Mouse (Mus musculus) midbrain, embryonic 12.5 days (tissue): ENCODE results near the gene Hrg. TPM values are rescaled to one million over a fixed set of nuclear protein-coding genes. Genes with fewer than 3 reads are reported as not detected.
"Not testable (repeated sequence)": the region's sequence is repeated elsewhere in the genome, so short reads cannot be mapped to it uniquely, and the experiment has no call there.

ENCODE experiments used
- ATAC-seq: fragments of 200-750 bp; cut with Nextera tagmentation; 2 replicates; pipeline ENCODE4 v1.8.0; 2017; ENCODE audit warnings: low read depth, moderate TSS enrichment, moderate library complexity; ENCODE audit not compliant: low FRiP score
- H3K27ac ChIP-seq: fragments of 300-500 bp; sonication (generic); replicated peaks from 2 replicates; pipeline ENCODE4 v1.5.1; 2016; ENCODE audit warnings: mild to moderate bottlenecking
- H3K27me3 ChIP-seq: fragments of 300-500 bp; sonication (generic); 2 replicates; pipeline ENCODE4 v1.6.1; 2016; ENCODE audit warnings: mild to moderate bottlenecking
- H3K36me3 ChIP-seq: fragments of 300-500 bp; sonication (generic); 2 replicates; pipeline ENCODE4 v1.6.1; 2016
- H3K4me1 ChIP-seq: fragments of 300-500 bp; sonication (generic); 2 replicates; pipeline ENCODE4 v1.6.1; 2016
- H3K4me2 ChIP-seq: fragments of 300-500 bp; sonication (generic); replicated peaks from 2 replicates; pipeline ENCODE4 v1.6.1; 2016; ENCODE audit warnings: mild to moderate bottlenecking, moderate library complexity
- H3K4me3 ChIP-seq: fragments of 300-500 bp; sonication (generic); 2 replicates; pipeline ENCODE4 v1.5.1; 2016; ENCODE audit warnings: mild to moderate bottlenecking
- H3K9ac ChIP-seq: fragments of 300-500 bp; sonication (generic); replicated peaks from 2 replicates; pipeline ENCODE4 v1.6.1; 2016; ENCODE audit warnings: mild to moderate bottlenecking, moderate library complexity
- H3K9me3 ChIP-seq: fragments of 300-500 bp; sonication (generic); 2 replicates; pipeline ENCODE4 v1.6.1; 2016; ENCODE audit warnings: mild to moderate bottlenecking
- WGBS: fragments of 180-500 bp; shearing (Covaris S2); methylation state at CpG from one replicate; pipeline ENCODE4 v1.1.7; 2016; 5-methylcytosine and 5-hydroxymethylcytosine counted together
- polyA plus RNA-seq: library from polyadenylated mRNA; unstranded; fragments of >200 nt; fragmentation: Nextera tagmentation; extraction: Ambion mirVana; gene quantifications from 2 replicates; pipeline ENCODE4 v1.2.1, GENCODE M21; 2016

Hrg gene
- polyA plus RNA-seq, 1 experiment from 2014 or later = 0.17 TPM

GRCm38 (mm10) chr16:22967383-22968030 is 16.6 kb downstream of the Hrg start:
- Histone ChIP-seq H3K4me1 (no peaks in the 10 kb centered on the region), H3K4me2 (no peak overlapping the region), H3K9ac (no peak overlapping the region), H3K27me3 (no peaks in the 10 kb centered on the region), H3K36me3 (no peaks in the 10 kb centered on the region), H3K27ac (no peak overlapping the region), H3K9me3 (no peaks in the 10 kb centered on the region), H3K4me3 (no peak overlapping the region)
- 86% methylated on average over 1 of the region's 1 CpGs for WGBS
- ATAC-seq = no peak

GRCm38 (mm10) chr16:22996951-22997350 is 46.1 kb downstream of the Hrg start:
- H3K9me3 ChIP-seq = not testable (repeated sequence)

More at GRCm38 (mm10) chr16:22996951-22997350, 46.1 kb downstream of the Hrg start:
- H3K27ac ChIP-seq, H3K4me2 ChIP-seq, H3K4me1 ChIP-seq, H3K9ac ChIP-seq, ATAC-seq, H3K4me3 ChIP-seq, H3K27me3 ChIP-seq, H3K36me3 ChIP-seq: not testable (repeated sequence)
- 90% methylated on average over 3 of the region's 3 CpGs for WGBS

Other genes with a start within 250 kb of the Hrg start
- not detected in 2 replicates for gene Crygs, start 139.5 kb upstream of the Hrg start, polyA plus RNA-seq
- 31.4 and 34.0 TPM in 2 replicates for gene Tbccd1, start 93.4 kb upstream of the Hrg start, polyA plus RNA-seq
- 93.1 and 94.1 TPM in 2 replicates for gene Dnajb11, start 93.2 kb upstream of the Hrg start, polyA plus RNA-seq
- not detected in 2 replicates for gene Ahsg, start 59.8 kb upstream of the Hrg start, polyA plus RNA-seq
- not detected in 2 replicates for gene Fetub, start 32.7 kb upstream of the Hrg start, polyA plus RNA-seq
- not detected in 2 replicates for gene Kng2, start 78.4 kb downstream of the Hrg start, polyA plus RNA-seq
- gene Kng1, start 106.8 kb downstream of the Hrg start, polyA plus RNA-seq = 0.26 TPM in 1 of 2 replicates, not detected in the other
- 208 and 213 TPM in 2 replicates for gene Eif4a2, start 156.4 kb downstream of the Hrg start, polyA plus RNA-seq
- 145 and 162 TPM in 2 replicates for gene Rfc4, start 176.7 kb downstream of the Hrg start, polyA plus RNA-seq
- not detected in 2 replicates for gene Adipoq, start 195.5 kb downstream of the Hrg start, polyA plus RNA-seq